Mouse (Mus musculus) ES-E14 (cell line): Measurements from ENCODE around the gene Clp1. TPM values are rescaled to one million over a fixed set of nuclear protein-coding genes. Genes with fewer than 3 reads are reported as not detected.

ENCODE experiments used
- DNase-seq: peaks from one replicate; pipeline ENCODE4 v3.0.0-alpha.2; 2013; ENCODE audit warnings: low read depth, low spot score
- H3K27ac ChIP-seq: 2 replicates; pipeline ENCODE4 v1.5.1; 2012; ENCODE audit warnings: low read depth, mild to moderate bottlenecking, low read length, moderate library complexity, mixed read lengths; ENCODE audit not compliant: poor library complexity, insufficient read depth, severe bottlenecking
- H3K36me3 ChIP-seq: 2 replicates; pipeline ENCODE4 v1.6.1; 2012; ENCODE audit warnings: mild to moderate bottlenecking, low read length, moderate library complexity, mixed read lengths; ENCODE audit not compliant: control insufficient read depth, poor library complexity, insufficient read depth, severe bottlenecking
- H3K4me1 ChIP-seq, 2 experiments: fragments of 150-350 bp in 1 of 2; sonication (generic) in 1 of 2; 2 replicates each; pipeline ENCODE4 v1.6.1; 2012; ENCODE audit warnings: low read length in 2 of 2, mild to moderate bottlenecking in 1 of 2, mixed read lengths in 1 of 2; ENCODE audit not compliant: control insufficient read depth in 2 of 2, insufficient read depth in 2 of 2, poor library complexity in 1 of 2
- H3K4me3 ChIP-seq, 2 experiments: fragments of 150-350 bp in 1 of 2; sonication (generic) in 1 of 2; 2 replicates each; pipeline ENCODE4 v1.5.1; 2012; ENCODE audit warnings: low read length in 2 of 2, low read depth in 1 of 2, mild to moderate bottlenecking in 1 of 2, mixed read lengths in 1 of 2; ENCODE audit not compliant: insufficient read depth in 1 of 2, poor library complexity in 1 of 2, severe bottlenecking in 1 of 2
- H3K9ac ChIP-seq: 2 replicates; pipeline ENCODE4 v1.6.1; 2012; ENCODE audit warnings: low read depth, mild to moderate bottlenecking, low read length, mixed read lengths; ENCODE audit not compliant: poor library complexity, insufficient read depth, severe bottlenecking
- H3K9me3 ChIP-seq: fragments of 150-350 bp; sonication (generic); 2 replicates; pipeline ENCODE4 v1.6.1; 2012; ENCODE audit warnings: low read depth, mild to moderate bottlenecking, low read length; ENCODE audit not compliant: control insufficient read depth, insufficient read depth
- CHD2 ChIP-seq: IDR thresholded peaks from 2 replicates; pipeline ENCODE4 v1.6.1; 2014; ENCODE audit warnings: mild to moderate bottlenecking, low read depth, low read length, inconsistent platforms
- HCFC1 ChIP-seq: IDR thresholded peaks from 2 replicates; pipeline ENCODE4 v1.6.1; 2012; ENCODE audit warnings: low read length, inconsistent platforms, borderline replicate concordance; ENCODE audit not compliant: insufficient read depth
- MAFK ChIP-seq: IDR thresholded peaks from 2 replicates; pipeline ENCODE4 v1.6.1; 2014; ENCODE audit warnings: mild to moderate bottlenecking, low read depth, low read length, inconsistent platforms; ENCODE audit not compliant: insufficient read depth
- ZC3H11A ChIP-seq: IDR thresholded peaks from 2 replicates; pipeline ENCODE4 v1.6.1; 2012; ENCODE audit warnings: low read depth, mild to moderate bottlenecking, inconsistent platforms, low read length, borderline replicate concordance
- ZNF384 ChIP-seq: IDR thresholded peaks from 2 replicates; pipeline ENCODE4 v1.6.1; 2012; ENCODE audit warnings: low read depth, low read length, inconsistent platforms
- in situ Hi-C, 2 experiments: fragments of 600-800 bp; cut with MboI; formaldehyde crosslinking; loops; one replicate each; pipeline ENCODE4 v1.15.1; 2025; ENCODE audit warnings: low sequenced_read_pairs in 2 of 2, inconsistent platforms in 1 of 2; ENCODE audit not compliant: unreplicated experiment in 2 of 2
- total RNA-seq: library from RNA; depleted of rRNA; stranded (reverse); fragments of 300-350 nt; gene quantifications from 2 replicates; pipeline ENCODE4 v1.2.3, GENCODE M21; 2012

Gene Clp1
- total RNA-seq, 1 experiment = 36.4 TPM

- H3K9ac ChIP-seq = peak overlapping the region; percentile 85
- TF ChIP-seq CHD2 (no peak), ZNF384 (0 out of 2 replicates have a peak, but pooled peaks have one; percentile 16)
- in situ Hi-C loops = no loop called here
- H3K36me3 ChIP-seq = peaks cover 2% of the 10 kb centered on the region
- no peaks in the 10 kb centered on the region for H3K9me3 ChIP-seq
- H3K27ac ChIP-seq = peak overlapping the region; percentile 88
- peak overlapping the region; percentile 84 to 87 for H3K4me3 ChIP-seq
- peaks cover 3 to 5% of the 10 kb centered on the region in 2 experiments; a peak in 3 of 4 replicates for H3K4me1 ChIP-seq
- no peak for DNase-seq
These were observed 12.7 kb downstream of the Clp1 start for GRCm38 (mm10) chr2:84714422-84714810.

- peaks cover 5% of the 10 kb centered on the region in 2 experiments for H3K4me1 ChIP-seq
These were observed 15.3 kb downstream of the Clp1 start for GRCm38 (mm10) chr2:84711898-84712297.

GRCm38 (mm10) chr2:84707523-84707922 lies 19.6 kb downstream of the Clp1 start:
- Histone ChIP-seq H3K27ac (no peak overlapping the region), H3K36me3 (peaks cover 2% of the 10 kb centered on the region), H3K4me3 (no peak overlapping the region), H3K4me1 (peaks cover 2 to 3% of the 10 kb centered on the region in 2 experiments; a peak in 3 of 4 replicates), H3K9ac (no peak overlapping the region), H3K9me3 (no peaks in the 10 kb centered on the region)
- in situ Hi-C loops = no loop called here
- no peak for DNase-seq
- TF ChIP-seq MAFK = no peak
- no peak for TF ChIP-seq ZC3H11A
- no peak for TF ChIP-seq HCFC1
- no peak for TF ChIP-seq ZNF384
- TF ChIP-seq CHD2 = no peak

More at GRCm38 (mm10) chr2:84711898-84712297, 15.3 kb downstream of the Clp1 start:
- in situ Hi-C loops = no loop called here
- TF ChIP-seq HCFC1 (no peak), CHD2 (no peak), MAFK (no peak), ZNF384 (peak; percentile 72), ZC3H11A (no peak)
- H3K9me3 ChIP-seq = no peaks in the 10 kb centered on the region
- DNase-seq = no peak
- no peak overlapping the region for H3K4me3 ChIP-seq
- H3K36me3 ChIP-seq = peaks cover 2% of the 10 kb centered on the region
- H3K9ac ChIP-seq = no peak overlapping the region
- no peak overlapping the region for H3K27ac ChIP-seq

- DNase-seq = no peak
- no peak overlapping the region; the same call in 1 of the 2 replicates for H3K27ac ChIP-seq
These were observed 21.9 kb downstream of the Clp1 start for GRCm38 (mm10) chr2:84705295-84705694.

GRCm38 (mm10) chr2:84704329-84704728 lies 22.8 kb downstream of the Clp1 start:
- DNase-seq = no peak
- H3K9me3 ChIP-seq = no peaks in the 10 kb centered on the region
- H3K4me3 ChIP-seq = no peak overlapping the region
- H3K4me1 ChIP-seq = peaks cover 2% of the 10 kb centered on the region in 2 experiments; a peak in 3 of 4 replicates
- in situ Hi-C loops = no loop called here
- H3K27ac ChIP-seq = no peak overlapping the region
- no peaks in the 10 kb centered on the region; the same call in 1 of the 2 replicates for H3K36me3 ChIP-seq
- TF ChIP-seq ZNF384 (no peak), ZC3H11A (no peak), HCFC1 (no peak), MAFK (no peak), CHD2 (no peak)
- H3K9ac ChIP-seq = no peak overlapping the region

More at GRCm38 (mm10) chr2:84705295-84705694, 21.9 kb downstream of the Clp1 start:
- Histone ChIP-seq H3K9ac (no peak overlapping the region), H3K4me3 (no peak overlapping the region), H3K4me1 (peaks cover 2% of the 10 kb centered on the region in 2 experiments; a peak in 3 of 4 replicates), H3K9me3 (no peaks in the 10 kb centered on the region), H3K36me3 (peaks cover 2% of the 10 kb centered on the region)
- in situ Hi-C loops = no loop called here
- no peak for TF ChIP-seq ZC3H11A
- TF ChIP-seq ZNF384 = no peak
- no peak for TF ChIP-seq CHD2
- no peak for TF ChIP-seq MAFK
- no peak for TF ChIP-seq HCFC1
